Mouse (Mus musculus): Measurements from ENCODE around the gene Snrnp200.

GRCm38 (mm10) chr2:127206916-127207315 lies 1.3 kb upstream of the Snrnp200 start:
- TF ChIP-seq POLR2A (IDR thresholded peaks at IDR 0.05; ENCODE audit: borderline replicate concordance, extremely low read depth, low read depth, low read length) (no peak), CTCF (IDR thresholded peaks at IDR 0.05; ENCODE audit: insufficient read depth, low read length) (no peak)

Data from lung, adult 2 months (tissue).